Mouse (Mus musculus) kidney, adult 2 months (tissue): Measurements from ENCODE around the gene Cpm. TPM values are rescaled to one million over a fixed set of nuclear protein-coding genes. Genes with fewer than 3 reads are reported as not detected.

Experiments used
- DNase-seq: peaks from one replicate; pipeline ENCODE4 v3.0.0; 2021
- H3K27ac ChIP-seq: fragments of 200-500 bp; 2 replicates; pipeline ENCODE4 v1.5.1; 2012; ENCODE audit warnings: low read depth, low read length, control low read depth, inconsistent platforms; ENCODE audit not compliant: insufficient read depth
- H3K27me3 ChIP-seq: fragments of 200-500 bp; replicated peaks from 2 replicates; pipeline ENCODE4 v1.6.1; 2012; ENCODE audit warnings: mild to moderate bottlenecking, moderate library complexity, low read length, inconsistent platforms; ENCODE audit not compliant: control insufficient read depth, insufficient read depth
- H3K36me3 ChIP-seq: fragments of 200-500 bp; 2 replicates; pipeline ENCODE4 v1.6.1; 2012; ENCODE audit warnings: mild to moderate bottlenecking, moderate library complexity, low read length, inconsistent platforms; ENCODE audit not compliant: control insufficient read depth, insufficient read depth
- H3K4me1 ChIP-seq: fragments of 200-500 bp; 2 replicates; pipeline ENCODE4 v1.6.1; 2011; ENCODE audit warnings: low read length; ENCODE audit not compliant: control insufficient read depth, insufficient read depth
- H3K4me3 ChIP-seq: fragments of 200-500 bp; 2 replicates; pipeline ENCODE4 v1.5.1; 2011; ENCODE audit warnings: mild to moderate bottlenecking, low read depth, low read length, control low read depth; ENCODE audit not compliant: insufficient read depth
- CTCF ChIP-seq: fragments of 200-500 bp; conservative IDR thresholded peaks from 2 replicates; pipeline ENCODE4 v1.5.1; 2011; ENCODE audit warnings: low read depth, mild to moderate bottlenecking, control low read depth, low read length, moderate library complexity, mixed read lengths; ENCODE audit not compliant: insufficient read depth, insufficient read length
- POLR2A ChIP-seq: fragments of 200-500 bp; IDR thresholded peaks from one replicate; pipeline ENCODE4 v1.6.1; 2011; ENCODE audit warnings: low read depth, low read length, control low read depth
- WGBS: fragments of 180-500 bp; shearing (Covaris S2); methylation state at CpG from one replicate; pipeline ENCODE4 v1.1.7; 2018; 5-methylcytosine and 5-hydroxymethylcytosine counted together
- polyA plus RNA-seq: library from polyadenylated mRNA; depleted of rRNA; stranded (reverse); fragments of >200 nt; gene quantifications from 2 replicates; pipeline ENCODE4 v1.2.3, GENCODE M21; 2012

The Cpm gene
- polyA plus RNA-seq, 1 experiment, result 37.2 TPM

- TF ChIP-seq CTCF, result no peak
- no peak for TF ChIP-seq POLR2A
- DNase-seq, result no peak
- H3K4me1 ChIP-seq, result peaks cover 5% of the 10 kb centered on the region; the same call in 1 of the 2 replicates
- H3K4me3 ChIP-seq, result no peak overlapping the region
- H3K27ac ChIP-seq, result no peak overlapping the region
- 95% methylated on average over 4 of the region's 4 CpGs for whole genome bisulfite sequencing
- H3K36me3 ChIP-seq, result no peaks in the 10 kb centered on the region
- H3K27me3 ChIP-seq, result no peaks in the 10 kb centered on the region
Measured at GRCm38 (mm10) chr10:117726888-117727385, 97.6 kb downstream of the Cpm start.

GRCm38 (mm10) chr10:117727518-117728110 lies 98.3 kb downstream of the Cpm start:
- DNase-seq, result no peak
- H3K36me3 ChIP-seq, result no peaks in the 10 kb centered on the region
- H3K4me1 ChIP-seq, result peaks cover 5% of the 10 kb centered on the region; the same call in 1 of the 2 replicates
- TF ChIP-seq POLR2A, result no peak
- no peak for TF ChIP-seq CTCF
- WGBS, result 83% methylated on average over 9 of the region's 9 CpGs
- H3K27ac ChIP-seq, result no peak overlapping the region
- no peak overlapping the region for H3K4me3 ChIP-seq
- H3K27me3 ChIP-seq, result no peaks in the 10 kb centered on the region

GRCm38 (mm10) chr10:117728574-117728973 lies 99.3 kb downstream of the Cpm start:
- TF ChIP-seq POLR2A, result no peak
- TF ChIP-seq CTCF, result no peak
- Histone ChIP-seq H3K27ac (no peak overlapping the region), H3K4me3 (no peak overlapping the region), H3K36me3 (no peaks in the 10 kb centered on the region), H3K27me3 (no peaks in the 10 kb centered on the region), H3K4me1 (peaks cover 5% of the 10 kb centered on the region; the same call in 1 of the 2 replicates)
- WGBS, result 83% methylated on average over 5 of the region's 5 CpGs
- DNase-seq, result no peak

GRCm38 (mm10) chr10:117729139-117729814 lies 100.0 kb downstream of the Cpm start:
- no peaks in the 10 kb centered on the region for H3K27me3 ChIP-seq
- 67% methylated on average over 11 of the region's 11 CpGs for WGBS
- H3K27ac ChIP-seq, result no peak overlapping the region
- no peaks in the 10 kb centered on the region for H3K36me3 ChIP-seq
- TF ChIP-seq POLR2A (no peak), CTCF (no peak)
- H3K4me1 ChIP-seq, result peaks cover 5% of the 10 kb centered on the region; the same call in 1 of the 2 replicates
- DNase-seq, result no peak
- no peak overlapping the region for H3K4me3 ChIP-seq

GRCm38 (mm10) chr10:117730140-117730539 lies 100.8 kb downstream of the Cpm start:
- Histone ChIP-seq H3K36me3 (no peaks in the 10 kb centered on the region), H3K27me3 (no peaks in the 10 kb centered on the region), H3K4me1 (peaks cover 5% of the 10 kb centered on the region; the same call in 1 of the 2 replicates), H3K27ac (no peak overlapping the region), H3K4me3 (no peak overlapping the region)
- DNase-seq, result no peak
- WGBS, result 92% methylated on average over 7 of the region's 7 CpGs
- no peak for TF ChIP-seq POLR2A
- no peak for TF ChIP-seq CTCF

- DNase-seq, result no peak
- TF ChIP-seq CTCF (no peak), POLR2A (no peak)
- H3K4me1 ChIP-seq, result peaks cover 5% of the 10 kb centered on the region; the same call in 1 of the 2 replicates
- H3K4me3 ChIP-seq, result no peak overlapping the region
- H3K27me3 ChIP-seq, result no peaks in the 10 kb centered on the region
- H3K36me3 ChIP-seq, result no peaks in the 10 kb centered on the region
- no peak overlapping the region for H3K27ac ChIP-seq
- 91% methylated on average over 12 of the region's 12 CpGs for WGBS
Measured at GRCm38 (mm10) chr10:117730637-117731203, 101.4 kb downstream of the Cpm start.
